Mouse (Mus musculus) right cerebral cortex, postnatal 36 days (tissue): ENCODE measurements around the gene Txndc12.

Experiments used
- DNase-seq, 2 experiments: peaks; one replicate each; pipeline ENCODE4 v3.0.0; 2022; ENCODE audit warnings: low spot score in 2 of 2, mixed read lengths in 1 of 2

The Txndc12 gene

DNA sequence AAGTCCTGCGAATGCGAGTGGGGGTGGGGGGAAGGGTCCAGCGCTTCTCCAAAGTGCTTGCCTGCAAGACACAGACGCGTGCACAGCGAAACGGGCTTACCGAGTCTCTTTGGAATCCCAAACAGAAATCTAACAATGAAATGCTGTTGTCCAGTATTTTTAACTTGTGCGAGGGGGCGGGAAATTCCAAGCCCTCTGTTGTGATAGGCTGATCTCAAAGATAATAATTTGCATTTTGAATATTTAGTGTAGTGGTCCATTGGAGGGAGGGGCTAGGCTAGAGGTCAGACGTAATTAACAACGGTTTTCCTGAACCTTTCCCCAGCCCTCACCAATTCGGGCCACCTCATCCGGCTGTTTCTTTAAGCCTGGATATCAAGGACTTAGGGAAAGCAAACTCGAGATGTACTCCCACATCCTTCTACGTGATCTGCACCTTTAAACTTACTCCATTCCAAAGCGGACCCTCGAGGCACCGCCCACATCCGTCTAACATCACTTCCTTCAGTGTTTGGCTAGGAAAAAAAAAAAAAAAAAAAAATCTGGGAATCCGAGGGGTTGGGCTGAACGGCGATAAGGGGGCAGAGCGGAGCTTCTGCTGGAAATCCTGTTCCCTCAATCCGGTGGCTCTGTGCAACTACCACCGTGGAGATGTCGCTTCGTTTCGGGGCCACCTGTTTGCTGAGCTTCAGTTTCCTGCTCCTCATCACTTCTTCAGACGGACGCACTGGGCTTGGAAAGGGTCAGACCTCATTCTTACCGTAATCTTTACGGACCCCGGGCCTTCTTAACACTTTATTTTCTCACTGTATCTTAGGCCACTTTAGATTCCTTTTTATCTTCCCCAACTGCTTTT is at the start of gene Txndc12:
Gene Txndc12 (plus strand): TSS at position 487 of the 856 bp plus-strand sequence.
- DNase-seq, result peak; percentile 80 to 82

DNA sequence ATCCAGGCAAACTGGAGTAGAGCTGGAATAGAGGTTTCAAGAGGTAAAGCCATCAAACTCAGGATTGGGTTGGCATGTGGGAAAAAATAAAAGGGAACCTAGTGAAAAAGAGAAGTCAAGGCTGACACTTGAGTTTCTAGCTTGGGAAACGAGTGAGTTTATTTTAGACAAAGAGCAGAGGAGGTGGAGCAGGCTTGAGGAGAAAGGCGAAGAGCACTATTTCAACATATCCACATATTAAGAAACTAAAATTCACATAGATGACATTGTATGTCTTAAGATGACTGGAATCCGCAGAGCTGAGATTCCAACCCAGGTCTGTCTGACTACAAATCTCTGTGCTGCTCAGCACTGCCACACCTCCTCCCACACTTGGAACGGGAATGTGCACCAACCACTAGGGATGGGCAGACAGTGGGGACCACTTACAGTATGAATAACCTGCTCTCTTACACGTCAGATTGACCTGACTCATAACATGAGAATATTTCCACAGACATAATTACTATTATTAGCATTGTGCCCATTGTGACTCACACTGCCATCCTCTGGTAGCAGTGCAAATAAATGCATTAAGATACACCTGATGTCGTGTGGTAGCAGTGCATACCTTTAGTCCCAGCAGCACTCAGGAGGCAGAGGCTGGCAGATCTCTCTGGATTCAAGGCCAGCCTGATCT is 45.0 kb upstream of the Txndc12 start:
- no peak for DNase-seq

DNA sequence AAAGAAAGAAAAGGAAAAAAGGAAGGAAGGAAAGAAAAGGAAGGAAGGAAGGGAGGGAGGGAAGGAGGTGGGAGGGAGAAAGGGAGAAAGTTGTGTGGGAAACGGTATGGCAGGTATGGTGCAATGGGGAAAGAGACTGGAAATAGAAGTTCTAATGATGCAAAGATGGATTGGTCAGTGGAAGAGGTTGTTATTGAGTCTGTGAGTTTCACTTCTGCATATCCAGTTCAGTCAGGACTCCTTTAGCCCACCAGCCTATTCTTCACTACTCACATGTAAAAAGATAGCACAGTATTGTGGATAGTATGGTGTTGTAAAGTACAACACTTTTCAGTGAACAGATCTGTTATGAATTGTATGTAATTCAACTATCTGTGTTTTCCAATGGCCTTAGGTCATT is 43.9 kb upstream of the Txndc12 start:
- DNase-seq, result no peak

DNA sequence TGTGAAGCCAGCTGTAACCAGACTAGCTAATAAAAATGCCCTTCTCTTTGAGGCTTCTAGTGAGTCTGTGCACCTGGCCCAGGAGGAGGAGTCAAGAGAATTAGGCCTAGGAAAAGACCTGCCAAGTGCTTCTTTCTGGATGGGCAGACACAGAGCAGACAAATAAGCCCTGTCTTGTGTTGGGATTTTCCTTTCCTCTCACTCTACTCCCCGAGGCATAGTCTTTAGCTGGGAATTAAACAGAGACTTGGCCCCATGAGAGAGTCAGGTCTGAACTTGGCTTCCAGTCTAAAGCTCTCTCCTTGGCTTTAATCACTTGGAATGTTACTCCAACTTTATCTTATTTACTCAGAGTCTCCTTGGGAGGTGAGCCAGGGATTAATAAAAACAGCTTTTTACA is 40.5 kb upstream of the Txndc12 start:
- no peak for DNase-seq

DNA sequence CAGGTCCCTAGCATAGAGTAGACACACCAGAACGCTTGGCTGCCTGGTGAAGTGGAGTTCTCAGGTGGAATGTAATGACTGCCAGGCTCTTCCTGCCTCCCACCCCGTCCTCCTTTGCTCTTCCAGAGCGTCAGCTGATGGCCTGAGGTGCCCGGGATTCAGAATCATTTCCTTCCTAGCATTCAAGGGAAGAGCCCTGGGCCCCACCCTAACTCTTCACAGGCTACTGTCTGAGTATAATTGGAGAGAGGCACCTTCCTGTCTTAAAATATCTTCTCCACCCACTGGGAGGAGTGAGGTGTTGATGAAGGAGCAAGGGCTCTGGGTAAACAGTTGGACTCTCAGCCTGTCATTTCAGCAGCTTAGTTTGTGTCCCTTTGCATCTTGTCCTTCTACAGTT is 37.7 kb upstream of the Txndc12 start:
- no peak for DNase-seq

DNA sequence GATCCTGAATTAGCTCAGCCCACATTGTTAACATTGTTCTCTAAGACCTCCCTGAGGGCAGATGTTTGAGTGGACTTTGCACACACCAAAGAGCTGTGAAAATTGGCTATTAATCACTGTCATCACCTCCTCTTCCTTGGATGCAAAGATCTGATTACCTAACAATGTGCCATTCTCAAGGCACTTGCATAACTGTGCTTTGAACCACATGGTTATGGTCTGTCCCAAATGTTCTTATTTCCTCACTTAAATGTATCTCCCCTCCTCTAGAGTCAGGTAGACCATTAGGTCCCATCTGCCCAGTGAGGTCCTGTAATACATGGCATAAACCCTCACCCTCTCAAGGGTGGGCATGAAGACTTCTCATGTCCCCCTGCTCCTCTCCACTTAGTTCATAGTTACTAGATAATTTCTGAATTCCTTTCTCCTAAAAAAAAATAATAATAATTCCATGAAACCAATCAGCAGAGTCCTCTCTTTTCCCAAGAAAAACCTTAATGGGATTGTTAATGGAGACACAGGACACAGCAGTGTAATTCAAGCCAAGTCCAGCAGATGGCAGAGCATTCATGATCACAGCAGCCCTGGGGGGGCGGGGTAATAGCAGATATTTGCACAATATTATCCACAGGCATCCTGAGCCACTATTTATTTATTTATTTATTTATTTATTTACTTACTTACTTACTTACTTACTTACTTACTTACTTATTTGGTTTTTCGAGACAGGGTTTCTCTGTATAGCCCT is 36.1 kb upstream of the Txndc12 start:
- DNase-seq, result peak; percentile 28 to 47

DNA sequence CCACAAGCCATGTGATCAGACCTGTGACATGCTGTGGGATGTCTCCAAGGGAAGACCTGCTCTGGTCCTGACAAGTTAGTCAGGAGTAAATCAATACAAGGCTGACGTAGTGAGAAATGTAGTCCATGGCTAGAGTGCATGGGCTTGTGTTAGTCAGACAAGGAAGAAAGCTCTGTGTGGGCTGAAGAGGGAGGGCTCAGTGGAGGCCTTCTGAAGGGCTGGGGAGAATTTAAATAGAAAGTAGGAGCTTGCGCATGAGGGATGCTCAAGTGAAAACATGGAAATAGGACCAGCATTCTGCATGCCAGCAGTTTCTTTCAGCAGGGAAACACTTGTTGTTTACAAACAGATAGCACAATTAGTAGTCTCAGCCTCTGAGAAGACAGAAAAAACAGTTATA is 30.9 kb upstream of the Txndc12 start:
- DNase-seq, result no peak

DNA sequence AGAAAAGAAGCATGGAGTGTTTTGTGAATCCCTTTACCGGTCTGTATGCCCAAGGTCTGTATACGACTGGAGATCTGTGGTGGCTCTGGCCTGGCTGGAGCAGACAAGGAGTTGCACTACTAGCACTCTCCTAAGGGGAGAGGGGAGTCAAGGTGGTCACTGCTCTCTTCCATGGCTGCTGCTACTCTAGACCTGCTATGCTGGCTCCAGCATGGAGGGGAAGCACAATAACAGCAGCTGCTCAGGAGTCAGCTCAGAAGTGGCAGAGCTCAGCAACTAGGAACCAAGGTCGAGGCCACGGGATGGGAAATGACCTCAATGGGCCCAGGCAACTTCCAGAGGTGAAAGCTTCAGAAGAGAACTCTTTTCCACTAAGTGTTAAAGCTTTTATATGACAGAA is 23.3 kb upstream of the Txndc12 start:
- DNase-seq, result no peak

DNA sequence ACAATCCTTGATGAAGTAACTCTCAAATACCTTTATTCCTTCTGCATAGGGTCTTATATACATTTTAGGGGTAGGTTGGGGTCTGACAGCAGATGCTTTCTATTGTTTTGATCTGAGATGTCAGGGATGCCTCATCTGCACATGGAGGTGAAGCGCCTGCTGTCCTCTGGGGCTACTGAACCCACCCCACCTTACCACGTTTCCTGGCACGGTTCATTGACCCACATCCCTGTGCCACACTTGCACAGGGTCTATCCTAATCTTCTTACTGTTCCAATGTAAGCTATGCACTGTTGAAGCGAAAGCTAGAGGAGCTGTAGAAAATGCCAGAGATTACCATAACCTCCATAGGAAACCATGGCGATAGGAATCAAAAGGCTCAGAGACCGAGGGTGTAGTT is 22.9 kb upstream of the Txndc12 start:
- DNase-seq, result no peak

DNA sequence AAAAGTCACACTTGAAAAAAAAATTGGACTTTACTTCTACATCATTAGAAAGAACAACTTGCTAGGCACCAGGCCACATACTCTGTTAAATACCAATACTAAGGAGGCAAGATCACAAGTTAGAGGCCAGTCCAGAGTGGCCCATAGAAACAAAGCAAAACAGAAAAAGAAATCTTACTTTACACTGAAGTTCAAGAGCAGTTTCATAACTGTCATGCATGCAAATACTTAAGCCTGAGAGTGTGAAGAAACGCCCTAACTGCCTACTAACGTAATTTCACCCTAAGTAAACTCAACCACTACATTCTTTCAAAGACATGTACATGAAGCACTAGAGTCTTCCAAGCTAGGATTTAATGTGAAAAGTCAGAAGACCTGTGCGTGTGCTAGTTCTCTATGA is 8.7 kb upstream of the Txndc12 start:
- DNase-seq, result no peak

DNA sequence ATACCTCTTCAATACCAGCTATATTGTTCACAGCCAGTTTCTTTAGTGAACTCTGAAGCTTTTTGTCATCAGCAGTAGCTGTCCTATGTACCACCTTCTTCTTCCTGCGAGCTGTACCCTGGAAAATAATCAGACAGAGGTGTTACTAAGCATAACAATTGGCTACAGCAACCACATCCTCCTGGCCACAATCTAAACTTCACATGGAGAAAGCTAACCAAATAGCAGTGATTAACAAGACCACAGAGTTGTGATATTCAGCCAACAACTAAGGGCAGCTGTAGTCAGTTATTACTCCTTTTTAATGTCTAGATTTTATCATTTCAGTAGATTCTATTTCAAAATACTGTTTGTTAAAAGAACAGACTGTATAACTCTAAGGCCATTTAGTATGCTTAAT is 8.3 kb upstream of the Txndc12 start:
- DNase-seq, result no peak

DNA sequence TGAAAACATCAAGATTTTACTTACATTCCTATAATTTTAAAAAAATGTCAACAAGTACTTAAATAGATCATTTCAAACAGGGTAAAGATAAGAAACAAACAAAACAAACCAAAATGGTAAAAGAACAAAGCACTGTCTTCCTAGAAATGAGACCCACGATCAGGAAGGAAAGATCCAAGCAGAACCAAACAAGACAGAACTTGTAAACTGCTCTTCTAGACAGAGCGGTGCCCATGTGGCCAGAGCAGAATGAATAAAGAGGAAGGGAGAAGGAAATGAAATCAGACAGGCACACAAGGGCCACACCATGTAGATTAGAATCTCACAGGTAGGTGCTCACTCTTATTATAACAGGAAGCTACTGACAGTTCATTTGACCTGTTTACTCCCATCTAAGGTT is 7.8 kb upstream of the Txndc12 start:
- no peak for DNase-seq

DNA sequence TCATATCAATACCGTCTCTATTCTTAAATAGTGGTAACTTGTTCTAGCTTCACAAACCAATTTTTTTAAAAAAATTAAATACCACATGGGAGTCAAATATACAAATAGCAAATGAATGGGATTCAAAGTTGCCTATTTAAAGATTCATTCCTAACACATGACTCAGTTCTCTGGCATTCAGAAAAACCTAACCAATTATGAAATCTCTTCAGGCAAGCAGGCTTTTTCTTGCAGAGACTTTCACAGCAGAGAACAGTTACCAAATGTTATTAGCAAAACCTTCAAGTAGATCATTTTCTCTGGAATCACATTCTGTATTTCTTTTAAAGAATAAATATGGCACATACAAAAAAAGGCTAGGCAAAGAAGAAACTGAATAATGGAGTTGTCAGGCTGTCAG is 3.7 kb upstream of the Txndc12 start:
- no peak for DNase-seq

DNA sequence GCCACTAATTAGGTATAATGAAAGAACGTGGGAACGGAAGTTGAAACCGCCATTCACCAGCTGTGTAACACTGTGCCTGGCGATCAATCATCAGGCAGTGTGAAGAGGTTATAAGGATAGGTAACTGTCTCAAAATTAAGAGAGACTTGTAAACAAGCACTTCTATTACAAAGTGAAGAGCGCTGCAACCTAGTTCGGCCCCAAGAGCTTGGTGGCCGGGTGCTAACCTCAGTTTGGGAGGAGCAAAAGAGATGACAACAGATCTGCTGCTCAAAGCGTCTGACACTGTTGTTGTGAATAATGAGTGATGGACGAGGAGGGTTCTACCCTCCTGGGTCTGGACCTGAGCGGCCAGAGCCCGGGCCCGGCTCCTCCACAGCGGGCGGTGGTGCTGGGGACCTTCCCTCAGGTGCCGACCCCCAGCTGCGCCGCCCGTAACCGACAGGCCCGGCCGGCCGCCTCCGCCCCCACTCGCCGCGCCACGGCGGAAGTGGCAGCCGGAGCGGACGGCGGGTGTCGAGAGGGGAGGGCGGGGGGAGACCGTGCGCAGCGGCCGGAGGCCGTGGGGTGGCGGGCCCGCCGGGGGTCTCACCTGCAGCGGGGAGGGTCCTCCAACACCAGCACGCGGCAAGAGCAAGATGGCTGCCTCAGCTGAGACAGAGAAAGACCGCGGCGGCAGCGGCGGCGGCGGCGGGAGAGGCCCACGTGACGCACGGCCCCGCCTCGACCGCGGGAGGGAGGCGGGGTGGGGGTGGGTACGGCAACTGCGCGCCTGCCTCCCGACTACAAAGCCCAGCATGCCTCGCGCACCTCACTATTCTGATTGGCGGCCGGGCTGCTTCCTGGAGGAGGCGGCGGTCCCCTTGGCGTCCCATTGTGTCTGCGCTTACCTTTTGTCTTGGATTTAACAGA is 1.2 kb upstream of the Txndc12 start, which contains the start of gene Btf3l4:
Gene Btf3l4 (minus strand): TSS at position 699 of the 912 bp plus-strand sequence.
- DNase-seq, result peak; percentile 87 to 90

DNA sequence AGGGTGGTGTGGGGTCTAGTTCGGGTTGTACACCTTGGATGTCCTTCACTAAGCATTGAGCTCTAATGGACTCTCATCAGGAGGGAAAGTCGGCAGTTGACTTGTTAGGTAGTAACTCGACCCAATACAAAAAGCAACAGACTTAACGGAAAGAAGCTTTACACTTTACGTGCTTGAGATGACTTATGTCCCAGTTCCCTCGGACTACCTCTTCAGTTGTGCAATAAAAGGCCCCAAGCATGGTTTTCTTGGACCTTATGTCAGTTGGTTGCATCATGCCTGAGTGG is 630 bp upstream of the Txndc12 start:
- no peak for DNase-seq

DNA sequence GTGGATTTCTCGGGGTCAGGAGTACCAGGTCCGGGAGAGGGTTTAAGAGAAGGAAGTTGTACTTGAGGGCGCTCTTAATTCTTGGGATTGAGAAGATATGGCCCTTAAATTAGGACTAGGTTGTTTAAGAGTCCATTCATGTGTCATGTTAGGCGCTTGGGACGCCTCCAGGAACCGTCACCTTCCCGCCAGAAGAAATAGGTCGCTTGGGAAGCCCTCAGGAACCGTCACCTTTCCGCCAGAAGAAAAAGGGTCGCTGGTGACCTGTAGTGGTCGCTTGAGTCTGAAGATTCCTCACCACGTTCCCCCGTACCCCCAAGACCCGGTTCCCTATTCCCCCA is 540 bp downstream of the Txndc12 start:
- no peak for DNase-seq

DNA sequence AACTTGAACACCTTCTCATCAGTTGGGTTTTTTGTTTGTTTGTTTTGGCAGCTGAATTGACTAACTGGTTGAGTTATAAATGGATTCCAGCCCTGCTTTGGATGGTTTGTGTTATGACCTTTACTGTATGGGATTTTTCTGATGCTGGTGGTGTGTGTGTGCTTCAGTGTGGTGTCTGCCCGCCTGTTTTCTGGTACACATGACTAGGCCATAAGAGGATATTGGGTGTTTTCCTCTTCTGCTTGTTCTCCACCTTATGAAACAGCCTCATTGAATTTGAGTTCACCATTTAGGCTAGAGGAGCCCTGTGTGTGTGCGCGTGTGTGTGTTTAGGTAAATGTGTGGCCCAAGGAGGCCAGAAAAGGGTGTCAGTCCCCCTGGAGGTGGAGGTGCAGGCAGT is 1.1 kb downstream of the Txndc12 start:
- no peak for DNase-seq

DNA sequence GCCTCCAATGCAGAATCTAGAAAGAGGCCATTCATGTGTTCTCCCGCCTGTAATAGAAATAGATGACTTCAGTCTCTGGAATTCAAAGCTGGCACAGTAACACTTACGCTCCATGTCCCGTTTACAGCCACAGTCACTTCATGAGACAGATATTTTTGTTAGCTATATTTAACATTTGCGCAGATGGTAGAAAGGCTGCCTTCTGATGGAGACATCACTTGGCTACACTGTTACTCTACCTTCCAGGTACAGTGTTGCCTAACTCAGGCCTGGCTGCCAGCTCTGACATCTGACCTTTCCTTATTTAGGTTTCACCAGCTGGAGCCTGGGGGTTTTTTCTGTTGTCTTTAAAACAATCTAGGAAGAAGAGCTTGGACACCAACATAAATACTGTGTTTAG is 3.6 kb downstream of the Txndc12 start:
- peak in 1 of 2 experiments; percentile 27 for DNase-seq

DNA sequence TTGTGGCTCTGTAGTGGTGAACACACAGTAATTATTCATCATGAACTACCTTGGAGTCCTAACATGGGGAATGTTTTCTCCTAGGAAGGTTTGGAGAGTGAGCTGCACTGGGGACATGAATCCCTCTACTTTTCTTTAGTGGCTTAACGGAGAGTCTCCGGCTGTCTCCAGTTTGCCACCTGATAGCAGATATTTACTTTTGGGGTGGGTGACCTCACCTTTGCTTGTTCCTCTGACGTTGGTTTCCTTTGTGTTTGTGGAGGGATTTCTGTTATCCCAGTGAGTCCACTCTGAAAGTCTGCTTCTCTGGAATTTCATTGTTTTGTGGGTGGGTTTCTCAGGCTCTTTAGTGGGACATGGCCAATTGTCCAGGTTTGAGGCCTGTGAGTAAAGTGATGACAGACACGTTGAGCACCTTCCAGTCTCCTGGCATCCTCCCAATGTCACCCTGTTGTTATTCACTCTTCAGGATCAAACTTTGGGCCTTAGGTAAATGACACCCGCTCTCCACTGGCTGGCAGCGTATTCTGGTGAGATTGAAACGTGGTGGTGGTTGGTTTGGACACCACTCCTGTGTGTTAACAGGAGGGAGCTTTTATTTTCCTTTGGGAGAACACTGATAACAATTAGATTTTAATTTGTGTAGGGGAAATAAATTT is 7.6 kb downstream of the Txndc12 start:
- no peak for DNase-seq

DNA sequence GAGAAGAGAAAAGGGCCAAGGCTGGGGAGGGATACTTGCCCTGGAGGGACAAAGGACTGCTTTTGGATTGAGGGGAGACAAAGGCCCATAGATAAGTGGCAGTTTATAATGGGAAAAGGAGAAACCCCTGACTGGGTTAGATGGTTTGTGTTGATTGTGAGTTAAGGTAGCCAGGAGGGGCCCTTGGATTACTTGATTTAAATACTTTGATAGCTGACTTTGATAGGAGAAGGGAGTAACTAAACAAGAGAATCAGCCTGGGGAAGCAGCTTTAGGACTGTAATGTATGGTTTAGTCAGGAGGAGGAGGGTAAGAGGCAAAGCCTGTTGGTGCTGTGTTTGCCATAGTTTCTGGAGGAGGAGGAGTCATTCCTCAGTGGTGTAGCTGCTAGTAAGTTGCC is 8.9 kb downstream of the Txndc12 start:
- no peak for DNase-seq
